Mouse (Mus musculus): ENCODE measurements at regions not wholly inside any gene's neighbourhood (a gene's known extent, or its start where the extent isn't known, plus 50 kb on each side); places are given as distances from the start of the nearest gene placed in this dataset.

DNA sequence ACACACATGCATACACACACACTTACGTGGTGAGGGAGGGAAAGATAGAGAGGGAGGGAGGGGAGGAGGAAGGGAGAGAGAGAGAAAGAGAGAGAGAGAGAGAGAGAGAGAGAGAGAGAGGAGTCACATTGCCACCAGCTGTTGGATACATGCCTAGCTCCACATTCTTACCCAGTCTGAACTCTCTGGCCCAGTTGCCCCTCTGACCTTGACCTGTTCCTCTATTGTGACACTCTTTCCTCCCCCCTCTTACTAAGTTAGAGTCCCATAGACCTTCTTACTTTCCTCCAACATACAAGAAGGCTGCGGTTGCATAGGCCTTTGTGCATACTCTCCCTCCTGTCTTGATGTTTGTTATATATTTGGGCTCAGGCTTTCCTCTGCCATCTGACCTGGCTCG, 211.7 kb upstream of the Kazn start:
- no peak for DNase-seq

DNA sequence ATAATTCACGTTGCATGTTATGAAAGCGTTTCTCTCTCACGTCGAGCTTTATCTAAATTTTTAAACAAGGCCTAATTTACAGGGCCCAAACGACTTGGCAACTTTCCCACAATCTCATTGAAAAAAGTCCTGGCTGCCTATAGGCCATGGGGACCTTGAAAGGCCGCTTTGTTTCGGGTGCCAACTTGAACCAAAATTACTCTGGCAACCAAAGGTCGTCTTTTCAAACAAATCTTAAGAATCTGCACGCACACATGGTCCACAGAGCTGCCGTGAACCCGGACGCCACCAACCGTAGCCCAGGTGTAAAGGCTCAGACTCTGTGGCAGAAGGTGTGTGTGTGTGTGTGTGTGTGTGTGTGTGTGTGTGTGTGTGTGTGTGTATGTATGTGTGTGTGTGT, 210.5 kb upstream of the Kazn start:
- no peak for DNase-seq

DNA sequence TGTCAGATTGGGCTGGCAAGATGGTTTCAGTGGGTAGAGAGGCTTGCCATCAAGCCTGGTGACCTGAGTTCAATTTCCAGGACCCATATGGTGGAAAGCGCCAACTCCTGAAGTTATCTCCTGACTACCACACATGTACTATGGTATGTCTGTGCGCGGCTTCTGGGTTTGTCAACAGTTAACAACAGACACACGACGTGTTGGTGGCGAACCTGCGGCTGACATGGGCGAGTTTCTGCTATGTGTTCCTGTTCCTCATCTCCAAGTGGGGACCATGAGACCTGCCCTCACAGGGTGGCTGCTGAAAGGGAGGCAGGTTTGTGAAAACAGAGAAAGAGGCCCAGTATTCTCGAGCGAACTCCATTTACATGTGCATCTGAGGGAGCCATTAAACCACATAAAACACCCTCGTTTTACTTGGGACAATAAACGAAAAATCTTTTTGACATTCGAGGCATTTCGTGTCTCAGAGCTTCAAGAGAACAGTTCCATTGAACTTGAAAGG, 210.0 kb upstream of the Kazn start:
- no peak for DNase-seq

DNA sequence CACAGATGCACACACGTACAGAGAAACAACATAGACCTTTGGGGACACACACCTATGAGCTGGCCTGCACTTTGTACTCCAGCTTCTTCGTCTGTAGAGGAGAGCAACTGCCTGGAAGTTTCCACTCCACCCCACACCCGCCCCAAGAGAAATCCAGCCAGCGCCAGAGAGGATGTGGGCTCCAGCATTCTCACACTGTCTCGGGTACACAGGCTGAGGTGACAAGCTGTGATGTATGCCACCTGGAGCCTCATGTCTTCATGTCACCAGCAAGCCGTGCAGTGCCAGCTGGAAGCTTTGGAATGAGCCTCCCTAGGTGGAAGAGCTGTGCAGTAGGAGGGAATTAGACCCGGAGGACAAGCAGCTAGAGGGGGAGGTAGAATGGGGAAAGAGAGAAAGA, 208.3 kb upstream of the Kazn start:
- no peak for DNase-seq

DNA sequence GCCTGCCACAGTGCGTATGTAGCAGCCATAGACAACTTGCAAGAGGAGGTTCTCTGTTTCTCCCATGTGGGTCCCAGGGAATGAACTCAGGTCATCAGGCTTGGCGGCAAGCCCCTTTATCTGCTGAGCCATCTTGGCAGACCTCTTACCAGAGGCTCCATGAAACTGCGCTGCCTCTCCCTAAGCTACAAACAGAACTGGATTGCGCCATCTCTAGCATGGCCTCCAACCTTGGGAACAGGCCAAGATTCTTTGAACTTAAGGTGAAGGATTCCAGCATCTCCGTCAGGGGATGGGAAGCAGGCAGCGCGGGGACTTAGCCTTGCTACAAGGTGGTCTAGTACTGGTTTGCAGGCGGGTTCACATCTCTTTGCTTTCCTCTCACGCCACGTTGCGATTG, 201.8 kb upstream of the Kazn start:
- DNase-seq: no peak

DNA sequence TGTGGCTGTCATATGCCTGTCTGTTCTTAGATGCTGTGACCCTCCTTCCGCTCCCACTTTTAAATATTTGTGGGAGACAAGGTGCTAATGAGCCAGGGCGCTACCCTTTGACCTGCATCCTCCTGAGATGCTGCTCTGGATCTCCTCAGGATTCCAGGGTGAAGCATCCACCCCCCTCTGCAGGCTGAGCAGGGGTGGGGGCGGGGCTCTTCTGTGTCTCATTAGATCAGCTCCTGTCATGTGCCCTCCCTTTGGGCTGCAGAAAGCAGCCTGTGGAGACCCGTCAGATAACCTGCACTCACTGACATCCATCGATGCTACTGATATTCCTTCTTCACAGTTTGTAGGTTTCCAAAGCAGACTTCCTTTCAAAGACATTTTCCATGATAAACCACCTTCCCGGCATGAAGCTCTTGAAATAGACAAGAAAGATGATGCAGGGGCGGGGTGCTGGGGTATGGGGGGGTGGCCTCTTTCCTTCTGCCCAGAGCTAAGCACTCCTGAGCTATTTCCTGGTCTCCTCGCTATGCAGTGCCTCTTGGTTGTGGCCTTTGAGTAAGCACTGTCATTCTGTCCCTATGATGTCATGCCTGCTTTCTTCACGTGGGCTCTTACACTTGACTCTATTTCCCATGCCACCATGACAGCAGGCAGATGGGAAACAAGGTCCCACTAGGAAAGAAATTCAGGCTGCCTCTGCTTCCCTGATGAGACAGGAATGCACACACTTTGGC, 200.4 kb upstream of the Kazn start:
- DNase-seq: no peak

DNA sequence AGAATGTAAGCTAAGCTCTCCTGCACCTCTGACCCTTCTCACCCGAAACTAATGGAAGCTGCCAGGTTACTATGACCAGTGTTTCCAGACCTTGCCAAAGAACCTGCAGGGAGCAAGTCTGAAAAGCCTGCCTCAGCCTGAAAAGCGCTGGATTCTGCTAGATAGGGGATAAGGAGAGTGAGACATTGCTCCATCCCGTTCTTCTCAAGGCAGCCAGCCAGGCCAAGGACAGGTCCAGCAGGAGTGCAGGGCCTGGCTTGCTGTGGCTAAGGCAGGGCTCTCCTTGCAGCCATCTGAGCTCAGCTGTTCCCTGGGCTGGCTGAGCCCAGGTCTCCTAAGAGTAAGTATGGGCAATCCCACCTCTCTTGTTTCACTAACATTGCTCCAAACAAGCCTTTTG, 185.4 kb upstream of the Kazn start:
- no peak for DNase-seq

DNA sequence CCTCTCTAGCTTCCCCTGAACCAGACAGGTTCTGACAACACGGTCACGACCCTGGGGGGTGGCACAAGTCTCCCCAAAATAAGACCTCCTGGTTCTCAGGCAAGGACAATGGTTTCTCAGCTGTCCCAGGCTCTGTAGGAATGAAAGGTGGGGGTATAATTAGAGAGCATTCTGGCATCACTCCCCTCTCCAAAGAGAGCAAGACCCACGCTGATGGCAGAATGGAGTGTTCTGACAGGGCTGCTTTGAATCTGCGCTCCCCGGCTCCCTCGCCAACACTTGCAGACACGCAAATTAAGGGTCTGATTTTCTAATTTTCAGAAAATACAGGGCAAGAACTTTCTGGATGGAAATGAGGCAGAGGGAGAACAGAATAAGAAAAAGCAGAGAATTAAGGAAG, 181.2 kb upstream of the Kazn start:
- no peak for DNase-seq

DNA sequence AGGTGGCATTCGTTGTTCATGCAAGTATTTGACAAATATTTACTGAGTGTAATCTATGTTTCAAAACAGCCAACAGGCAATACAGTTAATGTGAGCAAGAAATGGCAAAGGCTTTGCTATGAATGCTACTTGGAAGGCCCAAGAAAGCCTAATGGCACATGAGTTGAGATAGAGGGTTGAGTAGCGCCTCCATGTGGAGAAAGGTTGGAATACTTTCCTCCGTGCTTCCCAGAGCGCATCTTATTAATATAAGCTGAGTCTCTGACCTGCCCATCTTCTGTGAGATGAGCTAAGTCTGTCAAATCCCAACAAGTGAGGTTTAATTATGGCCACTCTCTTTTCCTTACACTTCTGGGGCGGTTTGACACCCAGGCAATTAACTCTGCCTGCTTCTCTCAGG, 175.7 kb upstream of the Kazn start:
- no peak for DNase-seq

DNA sequence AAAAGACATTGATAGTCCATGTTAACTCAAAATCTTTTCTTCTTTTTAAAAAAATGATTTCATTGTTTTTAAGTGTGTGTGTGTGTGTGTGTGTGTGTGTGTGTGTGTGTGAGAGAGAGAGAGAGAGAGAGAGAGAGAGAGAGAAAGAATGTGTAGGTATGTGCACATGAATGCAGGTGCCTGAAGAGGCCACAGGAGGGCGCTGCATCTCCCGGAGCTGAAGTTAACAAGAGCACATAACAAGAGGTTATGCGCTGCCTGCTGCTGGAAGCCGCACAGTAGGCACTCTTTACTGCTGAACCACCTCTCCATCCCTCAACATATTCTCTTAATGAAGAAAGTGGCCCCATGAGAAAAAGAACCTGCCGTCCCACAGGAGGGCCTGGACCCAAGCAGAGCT, 172.6 kb upstream of the Kazn start:
- no peak for DNase-seq

DNA sequence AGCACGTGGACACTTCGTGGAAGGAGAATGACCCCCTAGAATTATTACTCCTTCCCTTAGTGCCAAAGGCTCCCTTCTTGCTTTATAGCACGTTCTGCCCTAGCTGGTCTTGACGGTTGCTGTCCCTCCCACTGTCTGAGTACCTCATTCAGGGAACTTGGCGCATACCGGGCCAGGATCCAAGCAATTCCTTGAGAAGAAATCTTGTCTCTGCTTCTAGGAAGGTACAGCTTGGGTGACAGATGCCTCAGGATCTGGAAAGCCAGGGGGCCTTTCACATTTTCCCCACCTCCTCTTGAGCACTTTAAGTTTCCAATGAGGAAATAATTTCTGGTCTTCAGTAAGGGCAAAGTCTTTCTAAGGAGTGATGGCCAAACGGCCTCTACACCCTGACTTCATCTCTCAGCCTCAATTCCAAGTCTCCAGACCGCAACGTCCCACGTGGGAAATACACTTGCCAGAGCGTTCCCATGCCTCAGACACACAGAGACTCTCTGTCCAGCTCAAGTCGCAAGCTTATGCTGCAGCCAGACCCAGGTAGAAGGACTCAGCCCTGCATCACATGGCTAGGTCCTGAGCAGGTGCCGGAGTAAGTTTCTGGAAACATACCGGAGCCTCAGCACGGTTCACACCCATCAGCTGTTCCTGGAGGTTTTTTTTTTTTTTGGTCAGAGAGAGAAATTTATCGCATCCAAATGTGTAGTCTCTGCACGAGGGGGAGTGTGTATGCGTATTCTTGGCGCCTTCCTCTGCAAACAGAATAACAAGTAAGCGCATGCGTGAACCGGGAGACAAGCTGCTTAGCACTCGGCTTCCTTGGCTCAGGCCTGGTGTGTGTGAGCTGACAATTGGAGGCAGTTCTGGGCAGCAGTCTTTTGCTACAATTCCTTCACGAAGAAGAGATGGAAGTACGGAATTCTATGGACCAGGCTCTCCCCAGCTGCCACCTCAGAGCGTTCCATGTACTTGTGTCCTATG, 171.7 kb upstream of the Kazn start:
- no peak for DNase-seq

DNA sequence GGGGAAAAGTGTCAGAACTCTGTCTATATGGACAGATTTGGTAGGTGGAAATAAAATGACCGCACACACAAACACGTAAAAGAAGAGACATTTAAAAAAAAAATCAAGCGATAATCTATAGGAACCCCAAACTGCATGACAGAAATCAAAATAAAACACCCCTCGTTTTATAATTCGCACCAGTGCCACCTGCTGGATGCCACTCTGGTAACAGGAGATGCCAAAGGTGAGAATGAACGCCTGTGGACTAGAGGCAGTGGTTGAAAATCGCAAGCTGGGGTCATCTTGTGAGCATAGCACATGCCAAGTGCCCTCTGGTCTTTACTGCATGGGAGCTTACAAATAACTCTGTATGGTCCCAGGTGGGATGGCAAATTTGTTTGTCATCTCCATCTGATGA, 158.7 kb upstream of the Kazn start:
- no peak for DNase-seq

DNA sequence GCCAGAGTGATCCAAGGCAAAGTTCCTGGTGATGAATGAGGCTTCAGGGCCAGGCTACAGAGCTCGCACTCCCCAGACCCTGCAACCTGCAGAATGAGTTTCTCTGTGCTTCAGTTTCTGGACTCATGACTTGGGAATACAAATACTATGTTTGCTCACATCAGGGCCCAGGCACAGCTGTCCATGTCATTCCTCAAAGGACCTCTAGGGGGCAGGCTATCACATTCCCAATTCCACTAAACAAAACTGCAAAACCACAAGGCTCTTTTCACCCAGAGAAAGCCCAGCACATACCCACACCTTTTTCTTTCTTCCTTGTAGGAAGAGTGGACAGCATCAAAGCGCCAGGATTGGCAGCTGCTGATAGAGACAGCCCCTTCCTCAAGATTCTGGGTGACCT, 153.7 kb upstream of the Kazn start:
- DNase-seq: peak; percentile 12 to 26

DNA sequence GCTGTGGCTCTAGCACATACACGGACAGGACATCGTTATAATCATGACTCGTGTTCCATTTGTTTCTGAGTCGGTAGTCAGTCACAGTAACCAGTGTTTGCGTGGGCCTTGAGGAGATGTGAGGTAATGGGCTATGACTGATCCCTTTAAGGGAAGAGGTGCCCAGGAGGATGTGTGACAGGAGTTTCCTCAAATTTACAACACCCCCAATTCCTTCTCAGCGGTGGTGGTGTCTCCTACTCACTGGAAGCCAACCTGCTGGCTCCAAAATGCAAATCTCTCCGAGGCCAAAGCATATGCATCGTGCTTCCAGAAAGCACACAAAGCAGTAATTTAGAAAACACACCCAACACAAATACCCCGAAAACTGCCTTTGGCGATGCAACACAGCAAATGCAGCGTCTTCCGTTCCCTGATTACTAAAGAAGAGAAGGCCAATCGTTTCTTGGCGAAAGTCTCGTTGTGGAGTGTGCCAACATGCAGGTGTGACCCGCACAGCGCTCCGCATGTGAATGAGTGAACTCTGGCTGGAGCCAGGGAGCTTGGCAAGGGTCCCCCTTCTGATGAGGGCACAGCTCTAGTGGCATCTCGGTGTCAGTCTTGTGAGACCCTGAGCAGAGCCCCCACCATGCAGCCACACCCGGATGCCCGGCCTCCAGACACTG, 151.5 kb upstream of the Kazn start:
- no peak for DNase-seq

DNA sequence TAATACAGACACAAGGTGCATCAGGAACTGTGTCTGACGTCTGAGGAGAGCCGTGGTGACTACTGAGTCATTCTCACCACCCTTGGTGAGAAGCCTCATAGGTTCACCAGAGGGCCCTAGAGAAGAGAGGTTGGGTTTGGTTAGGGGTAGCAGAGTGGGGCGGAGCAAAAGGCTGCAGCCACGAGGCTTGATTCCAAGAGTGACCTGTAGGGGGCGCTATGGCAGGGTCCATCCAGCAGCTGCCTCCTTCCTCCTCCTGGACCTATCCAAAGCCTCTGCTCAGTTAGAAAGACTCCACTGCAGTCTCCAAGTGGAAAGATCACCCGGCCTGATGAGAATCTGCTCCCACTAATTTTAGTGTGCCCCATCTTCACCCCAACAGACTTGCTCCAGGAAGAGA, 149.3 kb upstream of the Kazn start:
- DNase-seq: no peak

DNA sequence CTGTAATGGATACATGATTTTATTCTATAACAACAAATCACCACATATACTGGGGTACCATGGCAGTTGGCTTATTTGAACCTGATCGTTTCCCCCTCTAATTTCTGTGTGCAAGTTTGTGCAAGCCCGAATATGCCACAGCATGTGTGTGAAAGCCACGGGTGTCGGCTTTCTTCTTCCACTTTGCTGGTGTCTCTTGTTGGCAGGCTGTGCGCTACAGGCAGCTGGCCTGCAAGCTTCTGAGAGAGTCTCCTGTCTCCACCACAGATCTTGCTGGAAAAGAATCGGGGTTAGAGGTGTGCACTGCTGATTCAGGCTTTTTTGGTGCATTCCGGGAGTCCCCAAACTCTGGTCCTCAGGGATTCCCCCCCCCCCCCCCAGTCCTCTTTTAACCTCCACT, 142.0 kb upstream of the Kazn start:
- DNase-seq: no peak

DNA sequence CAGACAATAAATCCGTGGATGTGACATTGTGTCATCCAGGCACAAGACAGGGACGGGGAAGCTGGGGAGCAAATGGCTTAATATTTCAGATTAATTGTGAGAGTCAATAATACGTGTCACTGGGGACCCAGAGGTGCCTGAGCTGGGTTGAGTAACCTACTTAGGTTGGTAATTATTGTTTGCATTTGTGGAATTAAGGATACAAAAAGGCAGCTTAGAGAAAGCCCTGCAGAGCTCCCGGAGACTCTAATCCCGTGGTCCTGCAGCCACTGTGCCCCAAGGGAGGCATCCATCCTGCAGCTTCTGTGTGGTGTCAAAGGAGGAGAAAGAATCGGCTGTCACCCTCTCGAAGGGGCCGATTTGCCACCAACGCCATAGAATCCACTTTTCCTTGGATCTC, 139.3 kb upstream of the Kazn start:
- no peak for DNase-seq

DNA sequence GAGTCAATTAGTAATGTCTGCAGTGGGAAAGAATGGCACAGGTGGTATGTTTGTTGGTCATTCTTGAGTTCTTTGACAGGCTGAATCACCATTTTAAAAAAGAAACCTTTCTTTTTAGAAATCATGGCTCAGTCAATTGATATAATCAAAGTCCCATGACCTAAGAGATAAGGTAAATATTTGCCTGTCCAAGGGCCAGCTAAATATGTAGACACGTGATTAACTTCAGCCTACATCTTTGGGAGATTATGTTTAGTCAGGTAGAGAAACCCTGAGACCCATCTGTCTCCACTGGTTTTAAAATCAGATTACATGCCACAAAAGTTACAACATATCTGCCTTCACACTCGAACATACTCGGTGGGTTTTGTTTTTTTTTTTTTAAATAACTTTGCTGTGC, 128.6 kb upstream of the Kazn start:
- no peak for DNase-seq

DNA sequence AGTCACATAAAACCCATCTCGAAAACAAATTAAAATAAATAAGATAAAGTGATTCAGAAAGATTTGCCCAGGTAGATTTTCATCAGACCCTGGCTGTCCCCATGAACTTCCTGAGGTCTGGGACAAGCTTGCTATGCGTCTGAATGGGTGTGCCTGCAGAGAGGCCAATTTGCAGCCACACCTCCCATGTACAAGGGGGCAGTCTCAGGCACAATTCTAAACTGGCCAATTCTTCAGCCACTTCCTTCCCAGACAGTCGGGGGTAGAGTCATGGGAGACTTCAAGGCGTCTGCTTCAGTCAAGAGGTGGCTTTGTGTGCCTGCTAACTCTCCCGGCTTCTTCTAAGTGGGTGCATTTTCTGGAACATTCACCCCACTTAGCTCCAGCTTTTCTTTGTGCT, 122.9 kb upstream of the Kazn start:
- DNase-seq: no peak

DNA sequence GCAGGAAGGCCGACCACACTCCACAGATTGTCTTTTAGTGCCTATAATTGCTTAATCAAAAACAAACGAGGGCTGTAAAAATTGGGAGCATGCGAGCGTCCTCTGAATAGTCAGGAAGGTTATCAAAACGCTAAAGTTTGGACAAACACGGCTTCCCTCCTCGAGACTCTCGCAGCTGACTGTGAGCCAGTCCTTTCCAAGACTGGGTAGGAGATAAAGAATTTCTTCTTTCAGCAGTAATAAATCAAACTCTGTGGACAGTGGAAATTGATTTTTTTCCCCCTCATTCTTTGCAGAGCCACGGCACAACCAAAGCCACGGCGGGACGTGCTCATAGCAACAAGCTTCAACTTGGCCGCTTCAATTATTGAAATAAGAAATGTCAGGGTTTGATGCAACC, 119.7 kb upstream of the Kazn start:
- DNase-seq: no peak

DNA sequence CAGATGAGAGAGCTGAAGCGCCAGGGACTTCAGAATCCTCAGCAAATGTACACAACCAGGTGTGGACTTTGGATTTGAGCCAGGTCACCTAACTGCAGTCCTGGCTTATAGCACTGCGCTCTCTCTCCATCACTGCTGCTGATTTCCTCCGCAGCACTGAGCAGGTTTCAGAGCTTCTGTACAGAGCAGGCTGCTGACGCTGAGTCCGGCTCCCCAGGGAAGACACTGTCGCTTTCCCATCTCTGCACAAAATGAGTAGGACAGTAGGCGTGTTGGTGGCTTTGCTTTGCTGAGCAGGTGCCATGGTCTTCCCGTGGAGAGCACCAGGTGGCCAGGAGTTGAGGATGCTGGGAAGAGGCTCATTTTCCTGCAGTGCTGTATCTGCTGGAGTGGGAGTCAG, 116.2 kb upstream of the Kazn start:
- no peak for DNase-seq

DNA sequence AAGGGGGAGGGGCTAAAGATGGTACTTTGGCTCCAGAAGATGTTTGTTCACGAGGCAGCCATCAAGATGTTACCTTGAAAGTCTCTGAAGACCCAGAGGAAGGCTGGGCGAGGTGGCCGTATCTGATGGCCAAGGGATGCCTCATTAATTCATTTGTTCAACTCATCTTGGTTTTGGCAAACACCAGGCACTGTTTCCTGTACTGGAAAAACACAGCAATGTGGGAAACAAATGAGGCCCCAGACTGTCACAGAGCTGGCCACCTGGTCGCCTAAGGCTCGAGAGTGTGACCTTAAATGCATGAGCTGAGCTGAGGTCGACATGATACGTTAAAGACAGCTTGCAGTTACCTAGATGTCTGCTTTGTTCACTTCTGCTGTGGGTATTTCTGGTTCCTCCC, 114.3 kb upstream of the Kazn start:
- DNase-seq: no peak

DNA sequence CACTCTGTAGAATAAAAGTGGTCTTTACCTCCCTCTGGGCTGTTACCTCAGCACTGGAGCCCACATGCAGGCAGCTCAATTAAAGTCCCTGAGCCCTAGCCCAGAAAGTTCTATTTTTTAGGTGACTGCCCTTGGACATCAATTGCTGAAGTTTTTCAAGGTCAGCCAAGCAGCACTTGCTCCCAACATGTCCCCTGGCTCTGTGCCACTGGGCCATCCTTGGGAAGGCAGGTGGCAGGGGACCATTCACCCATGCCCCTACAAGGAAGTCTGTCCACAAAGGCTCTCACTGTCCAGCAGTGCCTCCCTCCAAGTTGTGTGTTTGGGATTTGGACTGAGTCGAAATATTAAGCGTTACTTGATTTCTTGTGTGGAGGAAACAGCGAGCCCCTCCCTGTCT, 112.6 kb upstream of the Kazn start:
- DNase-seq: no peak

DNA sequence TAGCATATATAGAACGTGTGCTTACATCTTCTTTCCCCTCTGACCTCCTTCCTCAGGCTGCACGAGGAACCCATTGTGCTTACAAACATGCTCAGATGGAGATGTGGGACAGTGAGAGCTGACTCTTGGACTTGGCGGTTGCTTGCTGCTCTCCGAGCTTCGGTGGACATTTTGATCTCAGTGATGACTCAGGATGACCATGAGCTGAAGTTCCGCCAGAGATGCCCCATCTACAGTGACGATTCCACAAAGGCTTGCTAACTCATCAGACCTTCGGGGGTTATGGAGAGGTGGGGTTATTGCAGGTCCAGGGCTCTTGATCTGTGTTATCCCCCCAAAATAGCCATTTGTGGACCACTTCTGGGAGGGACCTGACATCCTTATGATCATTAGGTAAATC, 111.8 kb upstream of the Kazn start:
- no peak for DNase-seq

Measured in kidney, adult 8-10 months (tissue).